Mouse (Mus musculus): Measurements from ENCODE around the gene Clip2.

DNA sequence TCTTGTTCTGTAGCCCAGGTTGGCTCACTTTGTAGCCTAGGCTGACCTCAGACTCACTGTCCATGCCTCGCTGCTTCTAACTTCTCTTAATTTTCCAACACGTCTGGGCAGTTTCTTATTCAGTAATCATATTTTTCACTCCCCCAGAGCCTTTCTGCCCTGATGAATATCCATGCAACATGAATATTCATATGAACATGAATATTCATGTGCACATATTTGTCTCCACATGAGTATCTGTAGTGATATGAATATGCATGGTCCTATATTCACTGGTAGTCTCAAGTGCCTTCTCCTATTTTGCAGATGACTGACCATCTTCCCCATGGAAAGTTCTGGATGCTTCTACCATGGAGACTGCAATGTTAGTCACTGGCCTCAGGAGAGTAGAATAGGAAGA lies 31.1 kb downstream of the Clip2 start:
- TF ChIP-seq CTCF (IDR thresholded peaks at IDR 0.05; ENCODE audit: borderline replicate concordance, control insufficient read depth, extremely low read depth, insufficient read depth, low read length, poor library complexity) (no peak), POLR2A (IDR thresholded peaks at IDR 0.05; ENCODE audit: control insufficient read depth, extremely low read depth, insufficient read depth, low read length, poor library complexity) (no peak)
